Mouse (Mus musculus): ENCODE measurements around the gene Cmas.

The Cmas gene

DNA sequence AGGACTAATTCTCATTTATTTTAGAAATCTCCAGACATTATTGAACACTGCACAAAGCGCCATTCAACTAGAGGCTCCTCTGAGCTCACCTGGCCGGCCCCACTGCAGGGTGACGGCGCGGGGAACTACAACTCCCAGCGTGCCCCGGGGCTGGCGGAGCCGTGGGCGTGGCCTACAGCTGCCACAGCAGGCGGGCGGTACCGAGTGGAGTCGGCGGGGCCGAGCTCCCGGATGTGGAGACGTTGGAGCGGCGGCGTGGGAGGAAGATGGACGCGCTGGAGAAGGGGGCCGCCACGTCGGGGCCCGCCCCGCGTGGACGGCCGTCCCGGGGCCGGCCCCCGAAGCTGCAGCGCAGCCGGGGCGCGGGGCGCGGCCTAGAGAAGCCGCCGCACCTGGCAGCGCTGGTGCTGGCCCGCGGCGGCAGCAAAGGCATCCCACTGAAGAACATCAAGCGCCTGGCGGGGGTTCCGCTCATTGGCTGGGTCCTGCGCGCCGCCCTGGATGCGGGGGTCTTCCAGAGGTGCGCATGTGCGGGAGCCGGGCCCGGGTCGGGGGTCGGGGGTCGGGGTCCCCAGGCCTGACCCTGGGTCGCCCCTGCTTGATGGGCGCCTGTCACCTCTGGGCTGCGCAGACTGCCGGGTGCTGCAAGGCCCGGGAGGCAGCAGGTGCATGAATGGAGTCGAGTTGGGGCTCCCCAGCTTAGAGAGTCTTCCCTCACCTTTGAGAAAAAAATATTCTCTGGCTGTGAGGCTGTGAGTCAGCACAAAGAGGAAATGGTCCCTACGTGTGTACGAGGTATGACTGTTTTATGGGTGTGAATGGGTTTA is at the start of gene Cmas:
Gene Cmas (plus strand): TSS at position 180 of the 827 bp plus-strand sequence.
- DNase-seq (ENCODE audit: low spot score): peak; percentile 91

DNA sequence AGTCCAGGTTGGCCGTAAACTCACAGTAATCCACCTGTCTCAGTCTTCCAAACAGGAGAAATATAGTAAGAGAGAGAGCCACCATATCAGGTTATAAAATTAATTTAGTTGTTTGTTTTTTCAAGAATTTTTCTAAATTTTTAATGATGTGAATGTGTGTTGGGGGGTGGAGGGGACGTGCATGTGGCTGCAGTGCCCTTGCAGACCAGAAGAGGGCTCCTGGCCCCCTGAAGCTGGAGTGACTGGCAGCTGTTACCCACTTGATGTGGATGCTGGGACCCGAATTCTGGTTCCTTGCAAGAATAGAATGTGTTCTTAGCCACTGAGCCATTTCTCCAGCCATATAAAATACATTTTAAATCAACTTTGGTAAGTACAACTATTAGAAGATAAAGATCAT is 49.8 kb upstream of the Cmas start:
- no peak for DNase-seq (ENCODE audit: low spot score)

DNA sequence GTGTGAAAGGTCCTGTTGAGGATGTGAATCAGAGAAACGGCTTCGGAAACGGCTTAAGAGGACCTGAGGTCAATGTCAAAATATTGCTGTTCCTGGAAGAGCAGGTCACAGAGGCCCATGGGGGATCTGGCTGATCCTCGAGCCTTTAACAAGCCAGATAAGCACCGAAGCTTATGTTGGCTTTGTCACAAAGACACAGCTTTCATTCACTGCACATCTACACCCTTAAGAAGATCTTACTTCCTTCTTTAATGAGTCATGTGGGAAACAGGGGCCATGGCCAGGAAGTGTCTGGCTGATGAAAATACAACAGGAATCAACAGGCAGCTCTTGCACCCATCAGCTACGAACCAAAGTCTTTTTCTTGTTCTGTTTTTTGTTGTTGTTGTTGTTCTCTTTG is 48.1 kb upstream of the Cmas start:
- no peak for DNase-seq (ENCODE audit: low spot score)

DNA sequence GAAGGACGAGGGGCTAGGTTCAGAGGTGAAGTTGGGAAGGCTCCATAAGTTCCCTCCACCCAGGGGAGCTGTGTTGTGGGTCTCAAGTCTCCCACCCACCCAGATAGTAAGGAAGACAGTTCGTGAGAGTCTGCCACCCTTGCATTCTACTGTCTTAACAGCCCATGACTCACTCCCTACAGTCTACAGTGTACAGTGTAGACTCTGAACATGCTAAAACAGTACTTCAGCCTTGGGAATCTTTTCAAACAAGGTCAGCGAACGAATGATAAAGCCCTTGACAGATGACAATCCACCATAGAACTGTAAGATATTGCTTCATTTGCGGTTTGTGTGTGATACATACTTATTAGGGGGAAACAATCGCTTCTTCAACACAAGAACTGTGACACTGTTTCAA is 45.8 kb upstream of the Cmas start:
- no peak for DNase-seq (ENCODE audit: low spot score)

DNA sequence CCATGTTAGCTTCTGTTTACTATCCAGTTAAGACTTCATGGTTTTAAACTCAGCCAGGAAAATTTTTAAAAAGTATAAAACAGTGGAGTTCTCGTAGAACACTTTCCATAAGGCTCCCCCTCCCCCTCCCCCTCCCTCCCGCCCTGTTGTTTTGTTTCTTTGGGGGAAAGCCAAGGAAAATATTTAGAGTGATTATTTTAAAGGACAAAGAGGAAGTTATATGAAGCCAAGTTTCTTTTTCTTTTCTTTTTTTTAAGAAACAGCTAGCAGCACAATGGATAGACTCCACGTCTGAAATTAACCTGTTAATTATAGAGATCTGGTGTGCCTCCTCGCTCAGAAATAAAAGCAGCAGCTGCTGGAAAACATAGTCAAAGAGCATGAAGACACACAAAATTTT is 45.4 kb upstream of the Cmas start:
- DNase-seq (ENCODE audit: low spot score): no peak

DNA sequence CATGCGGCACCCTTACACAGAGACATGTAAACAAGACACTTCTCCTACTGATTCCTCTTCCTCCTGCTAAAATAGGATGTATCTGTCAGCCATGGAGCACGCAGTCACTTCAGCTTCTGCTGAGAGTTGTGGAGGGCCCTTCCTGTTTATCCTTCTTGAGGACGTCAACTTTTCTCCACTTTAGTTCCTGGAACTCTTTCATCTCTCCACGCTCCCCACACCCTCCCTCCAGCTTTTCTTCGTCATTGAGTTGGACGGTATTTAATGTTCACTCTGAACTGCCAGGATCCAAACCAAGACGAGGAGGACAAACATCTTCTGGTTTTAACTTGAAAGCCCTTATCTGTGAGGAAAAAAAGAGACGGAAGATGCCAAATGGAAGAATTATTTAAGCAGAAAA is 41.5 kb upstream of the Cmas start:
- DNase-seq (ENCODE audit: low spot score): peak; percentile 27

DNA sequence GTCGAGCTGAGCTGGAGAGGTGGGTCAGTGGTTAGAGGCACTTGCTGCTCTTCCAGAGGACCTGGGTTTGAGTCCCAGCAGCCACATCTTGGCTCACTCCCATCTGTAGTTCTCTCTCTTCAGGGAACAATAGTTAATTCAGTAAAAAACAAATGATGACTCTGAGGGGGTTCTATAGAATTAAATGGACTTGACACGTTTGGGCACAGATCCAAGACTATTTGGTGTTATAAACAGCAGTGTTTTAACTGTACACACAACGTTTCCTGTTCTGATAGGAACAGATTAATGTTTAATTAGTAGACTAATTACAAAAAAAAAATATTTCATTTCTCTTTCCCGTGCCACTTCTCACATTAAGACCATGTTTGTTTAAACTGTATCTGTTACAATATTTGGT is 39.3 kb upstream of the Cmas start:
- no peak for DNase-seq (ENCODE audit: low spot score)

DNA sequence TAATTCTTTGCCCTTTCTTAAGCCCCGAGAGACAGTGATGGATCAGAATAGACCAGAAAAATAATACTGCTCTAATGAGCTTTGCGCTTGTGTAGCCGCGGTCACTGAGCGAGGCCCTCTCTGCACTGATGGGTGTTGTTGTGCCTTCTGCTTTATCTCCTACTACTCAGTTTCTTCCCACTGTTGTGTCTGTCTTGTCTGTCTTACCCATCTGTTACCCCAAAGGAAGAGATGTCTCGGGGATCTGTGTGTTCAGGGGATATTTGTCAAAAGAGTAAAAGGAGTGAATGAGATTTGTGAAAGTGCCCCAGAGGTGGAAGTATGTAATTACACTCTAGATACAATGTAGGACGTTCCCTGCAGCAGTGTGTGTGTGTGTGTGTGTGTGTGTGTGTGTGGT is 38.3 kb upstream of the Cmas start:
- DNase-seq (ENCODE audit: low spot score): no peak

DNA sequence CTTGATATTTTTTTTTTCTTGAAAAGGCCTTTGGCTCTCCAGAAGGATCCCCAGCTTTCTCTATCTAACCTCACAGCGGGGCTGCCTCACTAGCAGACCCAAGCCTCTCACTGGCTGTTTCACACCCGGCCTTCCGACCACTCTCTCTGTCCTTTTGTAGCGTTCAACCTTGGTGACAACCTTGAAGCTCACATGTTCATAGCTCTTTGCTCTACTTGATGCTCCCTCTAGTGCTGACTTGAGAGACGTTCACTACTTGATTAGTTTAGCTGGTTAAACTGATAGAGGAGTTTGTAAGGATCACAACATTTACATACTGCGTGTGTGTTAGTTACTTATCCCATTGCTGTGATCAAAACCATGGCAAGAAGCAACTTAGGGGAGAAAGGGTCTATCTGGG is 35.8 kb upstream of the Cmas start:
- DNase-seq (ENCODE audit: low spot score): no peak

DNA sequence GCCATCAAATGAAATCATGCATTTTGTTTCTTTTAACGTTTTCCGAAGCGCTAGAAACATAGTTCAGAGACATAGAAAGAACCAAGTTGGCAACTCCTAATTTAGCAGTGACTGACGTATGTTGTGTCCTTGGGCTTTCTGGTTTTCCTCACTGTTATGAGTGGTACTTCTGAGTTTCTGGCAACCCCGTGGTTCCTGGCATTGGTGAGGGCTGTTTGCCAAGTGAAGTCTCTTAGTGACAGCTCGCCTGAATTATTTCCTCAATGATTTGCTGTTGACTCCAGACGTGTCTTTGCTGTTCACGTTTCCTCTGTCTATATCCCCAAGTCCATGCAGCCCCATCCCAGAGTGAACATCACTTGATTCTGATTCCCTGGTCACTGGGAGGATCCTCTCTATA is 34.8 kb upstream of the Cmas start:
- no peak for DNase-seq (ENCODE audit: low spot score)

DNA sequence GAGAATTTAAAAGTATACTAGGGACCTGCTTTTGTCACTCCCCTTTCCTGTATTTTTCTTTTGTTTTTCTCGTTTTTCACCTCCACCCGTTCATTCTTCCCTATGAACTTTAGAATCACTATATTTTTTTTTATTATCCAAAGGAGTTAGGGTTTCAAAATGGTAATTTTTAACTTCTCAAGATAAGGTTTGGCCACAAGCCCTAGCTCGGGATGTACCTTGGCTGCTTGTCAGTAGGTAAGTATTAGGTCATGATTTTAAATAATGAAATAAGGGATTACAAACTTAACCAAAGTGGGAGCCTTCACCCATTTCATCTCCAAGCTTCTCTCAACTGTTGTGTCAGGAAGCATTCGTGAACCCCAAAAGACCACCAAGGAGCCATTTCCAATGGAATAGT is 30.5 kb upstream of the Cmas start:
- no peak for DNase-seq (ENCODE audit: low spot score)

DNA sequence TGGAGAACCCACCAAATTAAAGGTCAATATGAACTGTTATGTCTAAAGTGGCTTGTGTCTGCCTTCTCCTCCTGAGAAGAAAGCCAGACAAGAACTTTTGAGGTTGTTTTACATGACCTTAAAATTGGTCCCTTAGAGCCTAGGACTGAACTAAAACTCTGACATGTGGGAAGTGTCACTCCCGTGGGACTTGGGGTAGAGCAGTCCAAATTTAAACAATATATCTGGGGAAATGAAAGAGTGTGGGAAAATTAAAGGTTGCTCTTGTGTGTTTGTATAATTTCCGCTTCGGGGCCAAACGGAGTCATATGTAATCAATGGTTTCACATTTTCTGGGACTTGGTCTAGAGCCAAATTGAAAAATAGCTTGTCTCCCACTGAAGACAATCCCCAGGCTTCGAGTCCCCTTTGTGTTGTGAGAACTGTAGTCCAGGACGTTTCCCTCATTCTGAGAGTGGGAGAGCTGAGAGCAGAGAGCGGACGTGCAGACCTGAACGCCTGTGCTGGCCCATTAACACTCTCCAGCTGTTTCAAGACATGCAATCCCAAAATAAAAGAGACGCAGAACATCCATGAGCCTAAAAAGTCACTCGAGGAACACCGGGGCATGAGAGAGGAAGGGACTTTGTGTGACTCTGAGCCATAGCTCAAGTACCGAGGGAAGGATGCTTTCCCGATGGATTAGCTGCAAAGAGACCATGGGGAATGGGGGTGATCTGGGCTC is 23.8 kb upstream of the Cmas start:
- no peak for DNase-seq (ENCODE audit: low spot score)

DNA sequence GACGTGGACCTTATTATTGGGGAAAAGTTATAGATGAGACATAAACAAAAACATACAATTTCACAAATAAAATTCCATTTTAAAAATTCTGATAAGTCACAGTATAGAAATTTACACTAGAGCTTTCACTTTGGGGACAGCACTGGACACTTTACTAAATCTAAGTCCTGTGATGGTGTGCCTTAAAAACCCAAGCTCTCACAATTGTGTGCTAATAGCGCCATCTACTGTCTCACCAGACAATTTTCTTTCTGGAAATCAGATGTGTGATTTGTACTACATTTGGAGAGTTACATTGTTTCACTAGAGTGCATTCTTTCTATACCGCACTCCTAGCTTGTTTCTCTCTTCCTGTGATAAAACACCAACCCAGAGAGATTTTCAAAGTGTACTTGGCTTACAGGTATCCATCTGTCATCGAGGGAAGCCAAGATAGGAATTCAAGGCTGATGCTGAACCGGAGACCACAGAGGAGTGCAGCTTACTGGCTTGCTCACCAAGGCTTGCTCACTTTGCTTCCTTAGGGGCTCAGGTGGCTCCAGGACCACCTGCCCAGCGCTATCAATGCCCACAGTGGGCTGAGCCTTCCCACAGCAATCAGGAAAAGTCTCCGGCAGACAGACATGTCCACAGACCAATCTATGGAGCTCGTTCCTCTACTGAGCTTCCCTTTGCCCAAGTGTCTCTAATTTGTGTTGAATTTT is 21.0 kb upstream of the Cmas start:
- peak; percentile 57 for DNase-seq (ENCODE audit: low spot score)

DNA sequence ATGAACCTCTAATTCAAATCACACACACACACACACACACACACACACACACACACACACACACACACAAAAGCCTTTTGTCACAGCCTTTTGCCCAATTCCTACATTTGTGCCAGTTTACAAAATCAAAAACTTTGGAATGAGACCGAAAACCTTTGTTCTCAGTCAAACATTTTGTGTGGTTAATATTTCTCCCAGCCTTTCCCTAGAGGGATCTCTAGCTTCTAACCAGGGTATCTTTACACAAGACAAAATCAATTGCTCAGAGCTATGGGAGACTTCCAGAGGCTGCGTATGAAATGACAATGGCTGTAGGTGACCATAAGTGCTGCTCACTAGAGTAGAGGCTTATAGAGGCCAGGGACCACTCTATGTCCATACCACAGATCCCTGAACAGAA is 18.3 kb upstream of the Cmas start:
- DNase-seq (ENCODE audit: low spot score): no peak

DNA sequence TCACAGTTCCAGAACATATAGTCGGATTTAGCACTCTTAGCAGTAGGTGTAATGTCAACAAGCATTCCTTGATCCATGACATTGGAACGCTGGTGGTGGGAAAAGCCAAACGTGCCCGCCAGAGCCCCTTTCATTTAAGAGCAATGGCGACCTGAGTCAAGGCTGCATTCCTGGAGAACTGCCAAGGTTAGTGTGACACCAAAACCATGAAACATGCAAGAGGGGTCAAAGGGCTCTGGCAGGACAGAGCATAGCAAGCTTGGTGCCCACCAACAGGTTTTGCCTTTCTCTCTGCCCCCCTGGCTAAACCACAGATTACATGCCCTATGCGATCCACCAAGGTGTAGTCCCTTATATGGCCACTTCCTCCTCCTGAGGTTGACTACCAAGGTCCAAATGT is 17.8 kb upstream of the Cmas start:
- no peak for DNase-seq (ENCODE audit: low spot score)

DNA sequence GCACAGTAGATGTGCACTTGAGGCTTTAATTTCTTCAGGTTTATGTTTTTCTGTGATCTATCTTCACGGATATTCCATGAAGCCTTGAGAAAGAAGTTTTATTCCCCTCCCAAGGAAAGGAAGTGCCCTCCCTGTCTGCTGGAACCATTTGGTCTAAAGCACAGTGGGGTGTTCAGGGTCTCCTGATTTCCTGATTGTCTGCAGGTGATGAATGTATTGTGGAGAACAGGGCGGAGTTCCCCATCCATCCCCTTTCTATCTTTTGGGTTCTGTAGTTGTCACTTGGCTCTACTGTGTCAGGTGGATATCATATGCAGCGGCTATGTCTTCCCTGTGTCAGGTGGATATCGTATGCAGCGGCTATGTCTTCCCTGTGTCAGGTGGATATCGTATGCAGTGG is 14.7 kb upstream of the Cmas start:
- no peak for DNase-seq (ENCODE audit: low spot score)

DNA sequence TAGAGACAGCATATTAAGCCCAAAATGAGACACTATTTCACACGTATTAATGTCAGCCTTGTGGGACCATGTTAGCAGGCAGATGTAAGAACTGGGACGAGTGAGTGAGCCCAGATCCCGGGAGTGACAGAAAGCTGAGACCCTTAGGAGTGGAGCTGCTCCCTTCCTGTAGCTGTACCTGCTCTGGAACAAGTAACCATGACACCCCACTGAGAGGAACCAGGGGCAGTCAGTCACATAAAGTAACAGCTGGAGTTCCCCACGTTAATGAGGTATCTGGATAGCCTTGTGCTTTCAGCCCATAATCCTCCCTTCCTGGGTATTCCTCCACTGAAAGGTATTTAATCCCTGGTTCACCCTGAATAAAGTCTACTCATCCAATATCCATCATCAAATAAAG is 13.3 kb upstream of the Cmas start:
- no peak for DNase-seq (ENCODE audit: low spot score)

DNA sequence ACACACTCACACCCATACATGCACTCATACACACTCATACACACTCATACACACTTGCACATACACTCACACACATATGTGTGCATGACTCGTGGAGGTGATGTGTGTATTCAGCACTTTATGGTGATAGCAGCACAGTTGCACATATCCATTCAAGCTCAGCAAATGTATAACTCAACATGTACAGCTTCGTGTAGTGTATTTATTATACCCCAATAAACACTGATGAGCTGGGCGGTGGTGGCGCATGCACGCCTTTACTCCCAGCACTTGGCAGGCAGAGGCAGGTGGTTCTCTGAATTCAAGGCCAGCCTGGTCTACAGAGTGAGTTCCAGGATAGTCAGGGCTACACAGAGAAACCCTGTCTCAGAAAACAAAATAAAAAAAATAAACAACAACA is 11.0 kb upstream of the Cmas start:
- no peak for DNase-seq (ENCODE audit: low spot score)

DNA sequence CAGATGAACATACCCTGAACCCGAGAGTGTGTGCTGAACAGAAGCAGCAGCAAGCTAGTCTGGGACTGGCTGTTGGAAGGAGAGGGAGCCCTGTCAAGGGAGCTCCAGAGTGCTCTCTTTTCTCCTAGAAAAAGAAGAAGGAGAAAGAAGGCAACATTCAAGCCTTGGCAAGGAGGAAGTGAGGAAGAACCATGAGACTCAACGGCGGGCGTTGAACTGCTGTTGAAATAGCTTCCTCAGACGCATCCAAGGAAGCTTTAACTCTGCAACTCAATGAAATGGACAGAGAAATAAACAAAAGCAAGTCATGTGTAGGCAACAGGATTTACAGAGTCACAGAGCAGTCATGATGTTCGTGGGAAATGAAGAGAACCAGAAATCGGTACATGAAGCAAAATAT is 9.7 kb upstream of the Cmas start:
- DNase-seq (ENCODE audit: low spot score): peak; percentile 11

DNA sequence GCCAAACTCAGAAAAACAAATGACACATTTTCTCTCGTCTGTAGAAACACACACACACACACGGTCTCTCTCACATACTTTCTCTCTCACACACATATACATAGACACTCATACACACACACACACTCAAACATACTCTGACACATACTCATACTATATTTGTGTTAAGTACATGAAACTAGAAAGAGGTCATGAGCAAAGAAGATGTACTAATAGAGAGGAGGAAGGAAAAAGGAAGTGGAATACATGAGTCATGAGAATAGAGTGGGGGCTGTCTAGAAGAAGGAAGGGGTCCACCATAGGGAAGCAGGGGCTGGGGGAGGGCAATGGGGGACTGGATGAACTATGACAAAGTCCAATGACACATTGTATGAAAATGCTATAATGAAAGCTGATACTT is 9.3 kb upstream of the Cmas start:
- DNase-seq (ENCODE audit: low spot score): no peak

DNA sequence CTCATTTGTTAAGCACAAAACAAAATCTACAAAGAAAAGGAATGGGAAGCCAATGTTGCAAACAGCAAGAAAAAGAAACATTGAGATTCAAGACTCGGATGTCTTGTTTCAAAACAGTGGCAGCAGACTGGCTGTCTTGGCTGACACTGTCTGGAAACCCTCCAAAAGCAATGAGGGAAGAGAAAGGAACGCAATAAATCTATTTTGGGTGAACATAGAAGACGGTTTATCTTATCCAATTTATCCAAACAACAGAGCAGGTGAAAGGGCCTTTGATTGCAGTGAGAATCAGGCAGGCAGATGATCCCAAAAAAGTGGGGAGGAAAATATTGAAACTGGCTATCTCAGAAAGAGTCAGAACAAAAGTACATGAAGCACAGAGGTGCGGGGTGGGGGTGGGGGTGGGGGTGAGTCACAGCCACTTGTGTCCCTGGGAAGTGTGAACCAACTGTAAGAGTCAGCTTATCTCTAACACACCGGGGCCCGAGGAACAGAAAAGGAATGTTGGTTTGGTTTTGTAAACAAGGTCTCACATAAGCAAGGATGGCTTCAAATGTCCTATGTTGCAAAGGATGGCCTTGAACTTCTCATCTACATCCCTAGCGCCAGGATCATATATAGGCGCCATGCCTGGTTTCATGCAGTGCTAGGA is 8.3 kb upstream of the Cmas start:
- DNase-seq (ENCODE audit: low spot score): peak; percentile 28

DNA sequence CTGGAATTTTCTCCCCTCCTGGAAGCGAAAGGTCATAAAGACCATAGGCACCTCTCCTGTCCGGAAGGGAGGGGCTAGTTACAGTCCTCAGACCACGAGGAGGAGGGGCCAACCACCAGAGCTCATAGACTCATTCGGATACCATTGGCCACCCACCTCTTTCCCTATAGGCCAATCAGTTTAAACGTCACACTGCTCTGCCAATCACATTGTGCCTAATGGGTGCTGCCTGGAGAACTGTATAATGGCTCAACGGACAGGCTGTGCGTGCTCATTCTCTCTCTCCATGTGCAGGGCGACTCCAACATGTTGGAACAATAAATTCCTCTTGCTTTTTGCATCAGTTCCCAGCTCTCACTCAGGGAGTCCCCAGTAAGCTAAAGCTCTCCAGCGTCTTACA is 5.1 kb upstream of the Cmas start:
- DNase-seq (ENCODE audit: low spot score): no peak
